Mouse (Mus musculus): Measurements from ENCODE around the gene Macc1. TPM values are rescaled to one million over a fixed set of nuclear protein-coding genes. Genes with fewer than 3 reads are reported as not detected.

Gene Macc1
- polyA plus RNA-seq, 1 experiment from 2014 or later, result 0.04 TPM

GRCm38 (mm10) chr12:119451232-119451631, 137.2 kb downstream of the Macc1 start:
- Histone ChIP-seq H3K9ac (no peak overlapping the region), H3K27me3 (replicated peaks) (no peaks in the 10 kb centered on the region), H3K4me2 (no peak overlapping the region), H3K9me3 (replicated peaks) (no peaks in the 10 kb centered on the region), H3K27ac (no peak overlapping the region), H3K4me3 (no peak overlapping the region), H3K36me3 (no peaks in the 10 kb centered on the region), H3K4me1 (no peaks in the 10 kb centered on the region)
- ATAC-seq, result no peak
- WGBS (ENCODE audit: insufficient replicate concordance), result 40% methylated on average over 3 of the region's 3 CpGs

DNA sequence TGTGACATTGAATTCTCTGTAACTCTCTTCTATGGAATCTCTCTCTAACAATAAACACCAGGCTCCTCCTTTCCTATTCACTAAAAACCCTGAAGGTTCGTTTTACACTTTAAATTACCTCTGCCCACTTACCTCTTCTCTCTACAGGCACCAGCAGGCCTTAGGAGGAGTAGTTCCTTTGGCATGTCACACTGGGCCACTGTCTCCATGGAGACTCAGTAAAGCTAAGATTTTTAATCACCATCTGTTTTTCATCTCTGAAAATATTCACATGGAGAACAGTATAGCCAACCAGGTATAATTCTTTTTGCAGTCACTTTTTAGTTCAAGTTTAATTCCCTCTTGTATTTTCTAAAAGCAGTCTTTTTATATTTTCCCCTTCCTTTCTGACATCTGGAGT, 140.0 kb downstream of the Macc1 start:
- Histone ChIP-seq H3K9me3 (replicated peaks) (no peaks in the 10 kb centered on the region), H3K4me1 (no peaks in the 10 kb centered on the region), H3K36me3 (no peaks in the 10 kb centered on the region), H3K27ac (no peak overlapping the region), H3K4me3 (no peak overlapping the region), H3K4me2 (no peak overlapping the region), H3K27me3 (replicated peaks) (no peaks in the 10 kb centered on the region), H3K9ac (no peak overlapping the region)
- 25% methylated on average over 1 of the region's 1 CpGs for WGBS (ENCODE audit: insufficient replicate concordance)
- no peak for ATAC-seq

GRCm38 (mm10) chr12:119464040-119464939, 150.2 kb downstream of the Macc1 start:
- H3K36me3 ChIP-seq, result no peaks in the 10 kb centered on the region
- H3K27ac ChIP-seq, result no peak overlapping the region
- H3K9me3 ChIP-seq (replicated peaks), result no peaks in the 10 kb centered on the region
- 54% methylated on average over 2 of the region's 2 CpGs for WGBS (ENCODE audit: insufficient replicate concordance)
- no peaks in the 10 kb centered on the region for H3K4me1 ChIP-seq
- no peak overlapping the region for H3K4me3 ChIP-seq
- ATAC-seq, result no peak
- no peak overlapping the region for H3K4me2 ChIP-seq
- H3K9ac ChIP-seq, result no peak overlapping the region
- no peaks in the 10 kb centered on the region for H3K27me3 ChIP-seq (replicated peaks)

GRCm38 (mm10) chr12:119464940-119465245, 150.8 kb downstream of the Macc1 start:
- 26% methylated on average over 1 of the region's 1 CpGs for whole genome bisulfite sequencing (ENCODE audit: insufficient replicate concordance)
- H3K27ac ChIP-seq, result no peak overlapping the region
- H3K4me3 ChIP-seq, result no peak overlapping the region
- H3K4me1 ChIP-seq, result no peaks in the 10 kb centered on the region
- no peaks in the 10 kb centered on the region for H3K36me3 ChIP-seq
- H3K4me2 ChIP-seq, result no peak overlapping the region
- no peak overlapping the region for H3K9ac ChIP-seq
- H3K9me3 ChIP-seq (replicated peaks), result no peaks in the 10 kb centered on the region
- no peak for ATAC-seq
- no peaks in the 10 kb centered on the region for H3K27me3 ChIP-seq (replicated peaks)

DNA sequence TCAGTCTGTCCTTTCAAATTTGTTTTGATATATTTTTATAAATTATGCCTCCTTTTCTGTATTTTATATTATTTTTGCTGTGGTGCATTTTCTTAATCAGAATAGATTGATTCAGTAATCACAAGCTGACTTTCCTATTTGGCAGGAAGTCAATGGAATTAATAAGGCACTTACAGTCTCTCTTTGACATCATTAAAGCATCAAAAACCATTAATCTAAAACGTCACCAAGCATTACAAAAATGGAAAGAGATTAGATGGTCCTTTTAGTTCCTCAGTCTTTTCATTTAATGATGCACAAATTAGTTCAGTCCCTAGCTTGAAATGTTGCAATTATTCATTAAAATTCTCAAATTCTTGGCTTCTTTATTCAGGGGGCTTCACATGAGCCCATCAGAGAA, 153.6 kb downstream of the Macc1 start:
- no peak overlapping the region for H3K27ac ChIP-seq
- H3K4me2 ChIP-seq, result no peak overlapping the region
- H3K9me3 ChIP-seq (replicated peaks), result no peaks in the 10 kb centered on the region
- no peak for ATAC-seq
- H3K36me3 ChIP-seq, result no peaks in the 10 kb centered on the region
- H3K27me3 ChIP-seq (replicated peaks), result no peaks in the 10 kb centered on the region
- H3K4me3 ChIP-seq, result no peak overlapping the region
- WGBS (ENCODE audit: insufficient replicate concordance), result 21% methylated on average over 1 of the region's 1 CpGs
- no peak overlapping the region for H3K9ac ChIP-seq
- H3K4me1 ChIP-seq, result no peaks in the 10 kb centered on the region

DNA sequence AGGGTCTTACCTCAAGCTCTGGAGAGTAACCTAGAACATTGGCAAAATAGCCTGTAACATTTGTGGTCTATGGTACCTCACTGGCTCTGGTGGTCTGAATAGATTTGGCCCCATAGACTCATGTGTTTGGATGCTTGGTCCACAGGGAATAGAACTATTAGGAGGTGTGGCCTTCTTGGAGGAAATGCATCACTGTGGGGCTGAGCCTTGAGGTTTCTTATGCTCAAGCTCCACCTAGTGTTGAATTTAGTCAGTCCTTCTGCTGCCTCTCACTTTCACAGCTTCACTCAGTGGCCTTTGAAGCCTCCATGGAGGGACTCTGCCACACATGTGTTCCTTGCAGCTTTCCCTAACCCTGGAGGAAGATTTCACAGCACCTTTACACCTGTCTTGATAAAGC, 156.2 kb downstream of the Macc1 start:
- Histone ChIP-seq H3K4me3 (no peak overlapping the region), H3K27ac (no peak overlapping the region), H3K27me3 (replicated peaks) (no peaks in the 10 kb centered on the region), H3K9ac (no peak overlapping the region), H3K36me3 (no peaks in the 10 kb centered on the region), H3K4me1 (no peaks in the 10 kb centered on the region), H3K9me3 (replicated peaks) (no peaks in the 10 kb centered on the region), H3K4me2 (no peak overlapping the region)
- ATAC-seq, result no peak

DNA sequence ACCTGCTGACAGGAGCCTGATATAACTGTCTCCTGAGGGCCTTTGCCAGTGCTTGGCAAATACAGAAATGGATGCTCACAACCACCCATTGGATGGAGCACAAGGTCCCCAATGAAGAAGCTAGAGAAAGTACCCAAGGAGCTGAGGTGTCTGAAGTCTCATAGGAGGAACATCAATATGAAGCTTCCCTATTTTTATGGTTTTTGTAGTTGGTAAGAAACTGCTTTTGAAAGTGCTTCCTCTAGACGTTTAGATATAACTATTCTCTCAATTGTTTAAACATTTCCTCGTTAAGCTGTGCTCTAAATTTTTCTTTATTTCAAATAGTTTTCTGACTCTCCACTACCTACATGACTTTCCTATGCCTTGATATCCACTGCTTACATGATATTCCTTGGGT, 169.2 kb downstream of the Macc1 start:
- 41% methylated on average over 2 of the region's 2 CpGs for WGBS (ENCODE audit: insufficient replicate concordance)
- Histone ChIP-seq H3K36me3 (no peaks in the 10 kb centered on the region), H3K9ac (no peak overlapping the region), H3K4me2 (no peak overlapping the region), H3K4me3 (no peak overlapping the region), H3K9me3 (replicated peaks) (no peaks in the 10 kb centered on the region), H3K4me1 (no peaks in the 10 kb centered on the region), H3K27me3 (replicated peaks) (no peaks in the 10 kb centered on the region), H3K27ac (no peak overlapping the region)
- no peak for ATAC-seq

DNA sequence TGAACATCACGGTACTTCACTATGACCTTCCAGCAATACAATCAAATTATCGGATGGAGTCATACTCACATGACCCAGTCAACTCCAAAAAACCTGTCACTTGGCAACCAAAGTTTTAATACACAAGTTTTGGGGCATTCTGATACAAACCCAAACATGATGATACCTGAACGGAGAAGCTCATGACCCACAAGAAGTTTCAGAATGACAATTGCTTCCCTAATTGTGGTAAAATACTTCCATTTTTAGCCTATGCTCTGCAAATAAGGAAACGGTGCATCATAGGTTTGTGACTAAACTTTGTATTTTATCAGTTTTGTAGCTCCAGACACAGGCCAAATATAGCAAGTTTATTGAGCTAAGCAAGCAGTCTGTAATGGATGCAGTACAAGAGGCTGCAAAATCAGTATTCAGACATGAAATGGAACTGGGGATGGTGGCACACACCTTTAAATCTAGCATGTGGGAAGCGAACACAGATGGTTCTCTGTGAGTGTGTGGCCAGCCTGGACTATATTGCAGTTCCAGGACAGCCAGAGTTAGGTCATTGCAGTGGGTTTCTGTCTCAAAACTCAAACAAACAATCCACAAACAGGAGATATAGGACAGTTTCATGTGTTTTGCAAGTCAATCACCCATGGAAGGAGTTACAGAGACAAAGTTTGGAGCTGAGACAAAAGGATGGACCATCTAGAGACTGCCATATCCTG, 170.0 kb downstream of the Macc1 start:
- Histone ChIP-seq H3K9ac (no peak overlapping the region), H3K27ac (no peak overlapping the region), H3K9me3 (replicated peaks) (no peaks in the 10 kb centered on the region), H3K4me1 (no peaks in the 10 kb centered on the region), H3K27me3 (replicated peaks) (no peaks in the 10 kb centered on the region), H3K4me2 (no peak overlapping the region), H3K4me3 (no peak overlapping the region), H3K36me3 (no peaks in the 10 kb centered on the region)
- WGBS (ENCODE audit: insufficient replicate concordance), result 59% methylated on average over 5 of the region's 5 CpGs
- ATAC-seq, result no peak

GRCm38 (mm10) chr12:119511145-119511544, 197.1 kb downstream of the Macc1 start:
- Histone ChIP-seq H3K4me2 (no peak overlapping the region), H3K27ac (no peak overlapping the region), H3K36me3 (no peaks in the 10 kb centered on the region), H3K4me1 (no peaks in the 10 kb centered on the region), H3K4me3 (no peak overlapping the region), H3K9me3 (replicated peaks) (no peaks in the 10 kb centered on the region), H3K27me3 (replicated peaks) (no peaks in the 10 kb centered on the region), H3K9ac (no peak overlapping the region)
- no peak for ATAC-seq

Other genes starting within 250 kb of the Macc1 start
- gene Itgb8, start 75.5 kb upstream of the Macc1 start, polyA plus RNA-seq (2016; fragmentation: Nextera tagmentation; extraction: Ambion mirVana), result 0.32 and 0.45 TPM in 2 replicates